Mouse (Mus musculus) kidney, postnatal 14 days (tissue): ENCODE data around the gene Prodh2.
"Not testable (repeated sequence)": the region's sequence is repeated elsewhere in the genome, so short reads cannot be mapped to it uniquely, and the experiment has no call there.

ENCODE experiments used
- DNase-seq: peaks from one replicate; pipeline ENCODE4 v3.0.0; 2022; ENCODE audit warnings: mixed read lengths

The Prodh2 gene

GRCm38 (mm10) chr7:30490251-30490956 is 3.0 kb upstream of the Prodh2 start:
- DNase-seq = peak; percentile 32

- no peak for DNase-seq
Observed at GRCm38 (mm10) chr7:30490957-30491307, 2.5 kb upstream of the Prodh2 start.

- peak; percentile 85 for DNase-seq
Observed at GRCm38 (mm10) chr7:30492765-30493164, 657 bp upstream of the Prodh2 start.

GRCm38 (mm10) chr7:30495506-30496042 is 2.2 kb downstream of the Prodh2 start:
- DNase-seq = peak; percentile 53

- not testable (repeated sequence) for DNase-seq
Observed at GRCm38 (mm10) chr7:30501159-30501558, 7.7 kb downstream of the Prodh2 start.

- DNase-seq = no peak
Observed at GRCm38 (mm10) chr7:30508061-30508460, 14.6 kb downstream of the Prodh2 start.

GRCm38 (mm10) chr7:30515003-30515760 is 21.8 kb downstream of the Prodh2 start:
- peak; percentile 31 for DNase-seq

GRCm38 (mm10) chr7:30518325-30518724 is 24.9 kb downstream of the Prodh2 start:
- no peak for DNase-seq

- peak; percentile 44 for DNase-seq
Observed at GRCm38 (mm10) chr7:30520396-30520795, 27.0 kb downstream of the Prodh2 start.

- DNase-seq = no peak
Observed at GRCm38 (mm10) chr7:30520856-30521255, 27.4 kb downstream of the Prodh2 start.

- DNase-seq = no peak
Observed at GRCm38 (mm10) chr7:30522871-30523270, 29.4 kb downstream of the Prodh2 start.

GRCm38 (mm10) chr7:30524487-30524886 is 31.1 kb downstream of the Prodh2 start:
- DNase-seq = no peak

- DNase-seq = no peak
Observed at GRCm38 (mm10) chr7:30525954-30526353, 32.5 kb downstream of the Prodh2 start.

- DNase-seq = no peak
Observed at GRCm38 (mm10) chr7:30526399-30526798, 33.0 kb downstream of the Prodh2 start.

- DNase-seq = no peak
Observed at GRCm38 (mm10) chr7:30526981-30527380, 33.6 kb downstream of the Prodh2 start.

- no peak for DNase-seq
Observed at GRCm38 (mm10) chr7:30531291-30531815, 37.9 kb downstream of the Prodh2 start.

- DNase-seq = peak; percentile 80
Observed at GRCm38 (mm10) chr7:30532931-30533330, 39.5 kb downstream of the Prodh2 start.

GRCm38 (mm10) chr7:30533941-30534632 is 40.7 kb downstream of the Prodh2 start:
- no peak for DNase-seq

- DNase-seq = peak; percentile 98
Observed at GRCm38 (mm10) chr7:30534633-30535577, 41.5 kb downstream of the Prodh2 start, which contains the start of gene Arhgap33. TSS of gene Arhgap33 (minus strand) at chr7:30535060.

GRCm38 (mm10) chr7:30540572-30540971 is 47.1 kb downstream of the Prodh2 start:
- no peak for DNase-seq

- no peak for DNase-seq
Observed at GRCm38 (mm10) chr7:30544327-30544726, 50.9 kb downstream of the Prodh2 start.

- no peak for DNase-seq
Observed at GRCm38 (mm10) chr7:30549880-30550279, 56.5 kb downstream of the Prodh2 start.
